In genomic region chr4:104988709-104989108, GRCm38 (mm10) we compare ENCODE assay signal across 1 mouse cellular context.
TF ChIP-seq lines count a peak whose summit lies in the region.

No protein-coding gene starts in this region.

TF ChIP-seq in MEL, 35 proteins besides CTCF, POLR2A, EP300 and RAD21 (continued from another document):
- TF ChIP-seq MYC (IDR thresholded peaks at IDR 0.05; ENCODE audit: low read depth, low read length), result no peak
- TF ChIP-seq MAFK (IDR thresholded peaks at IDR 0.05; ENCODE audit: borderline replicate concordance, low read depth, low read length), result no peak
- no peak for TF ChIP-seq NRF1 (IDR thresholded peaks at IDR 0.05; ENCODE audit: insufficient read depth, low read depth, low read length, poor library complexity, severe bottlenecking)
- TF ChIP-seq USF1 (IDR thresholded peaks at IDR 0.05; ENCODE audit: low read depth, low read length), result no peak
- no peak for TF ChIP-seq BHLHE40 (IDR thresholded peaks at IDR 0.05; ENCODE audit: borderline replicate concordance, low read depth, low read length)
- TF ChIP-seq CHD1 (IDR thresholded peaks at IDR 0.05; ENCODE audit: low read depth, low read length), result no peak
